Comparison of ENCODE assay signal across 20 mouse cellular contexts in the genomic region with DNA sequence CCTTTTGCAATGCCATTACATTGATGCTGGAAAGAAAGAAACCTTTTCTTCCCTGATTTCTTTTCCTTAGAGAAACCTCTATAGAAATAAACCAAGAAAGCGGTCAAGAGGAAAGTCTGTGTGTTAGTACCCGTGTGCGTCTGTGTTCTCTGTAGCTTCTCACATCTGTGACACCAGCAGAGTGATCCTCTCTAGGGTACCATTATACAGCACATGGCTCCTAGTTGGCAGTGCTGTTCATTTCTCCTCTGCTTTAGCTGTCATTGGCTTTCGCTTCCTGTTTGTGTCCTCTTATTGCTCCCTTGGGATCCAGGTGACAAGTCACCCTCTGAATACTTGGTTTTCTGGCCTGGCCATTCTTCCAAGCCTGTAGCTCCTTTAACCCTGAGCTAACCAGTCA.
"Had no signal": no experiment of that assay in that cellular context is flagged by ENCODE, and none has a peak within 500 bp of the region (broad histone marks: within the 10 kb centered on the region; RNA-seq: fewer than 3 reads in every experiment).

No protein-coding gene starts in this region.

- ATAC-seq: midbrain, embryonic 13.5 days; midbrain, embryonic 16.5 days had no signal

- H3K9me3 ChIP-seq: midbrain, embryonic 10.5 days; midbrain, embryonic 13.5 days; neural tube, embryonic 13.5 days; neural tube, embryonic 15.5 days; stomach, embryonic 15.5 days had no signal

- DNase-seq: lung, adult 18-20 months; lung, embryonic 14.5 days; lung, postnatal 10 days; lung, postnatal 4 days; retina, postnatal 1 day; right cerebral cortex, adult 18-20 months; right cerebral cortex, postnatal 25 days; right cerebral cortex, postnatal 4 days; spleen, adult 18-20 months; thymus, adult 2 months; thymus, postnatal 25 days; thymus, postnatal 4 days had no signal

- H3K4me1 ChIP-seq: midbrain, embryonic 10.5 days; midbrain, embryonic 13.5 days; neural tube, embryonic 13.5 days; neural tube, embryonic 15.5 days; stomach, embryonic 15.5 days had no signal

- H3K27ac ChIP-seq: midbrain, embryonic 10.5 days; midbrain, embryonic 13.5 days; neural tube, embryonic 13.5 days; neural tube, embryonic 15.5 days; stomach, embryonic 15.5 days; stomach, postnatal 0 days had no signal

- H3K27me3 ChIP-seq: midbrain, embryonic 13.5 days; neural tube, embryonic 13.5 days; neural tube, embryonic 15.5 days; stomach, embryonic 15.5 days had no signal

- H3K9ac ChIP-seq: lung, embryonic 14.5 days; midbrain, embryonic 13.5 days; neural tube, embryonic 13.5 days; neural tube, embryonic 15.5 days; stomach, embryonic 15.5 days had no signal

- H3K4me3 ChIP-seq: midbrain, embryonic 10.5 days; midbrain, embryonic 13.5 days; myocyte; neural tube, embryonic 13.5 days; neural tube, embryonic 15.5 days; stomach, embryonic 15.5 days had no signal

- H3K4me2 ChIP-seq: lung, embryonic 14.5 days; midbrain, embryonic 13.5 days; neural tube, embryonic 13.5 days; neural tube, embryonic 15.5 days; stomach, embryonic 15.5 days had no signal
